Mouse (Mus musculus) ovary, adult 18-20 months (tissue): ENCODE results near the gene Mbnl2.

Experiments used
- DNase-seq: peaks from one replicate; pipeline ENCODE4 v3.0.0; 2022; ENCODE audit warnings: low spot score, mixed read lengths

The Mbnl2 gene

DNA sequence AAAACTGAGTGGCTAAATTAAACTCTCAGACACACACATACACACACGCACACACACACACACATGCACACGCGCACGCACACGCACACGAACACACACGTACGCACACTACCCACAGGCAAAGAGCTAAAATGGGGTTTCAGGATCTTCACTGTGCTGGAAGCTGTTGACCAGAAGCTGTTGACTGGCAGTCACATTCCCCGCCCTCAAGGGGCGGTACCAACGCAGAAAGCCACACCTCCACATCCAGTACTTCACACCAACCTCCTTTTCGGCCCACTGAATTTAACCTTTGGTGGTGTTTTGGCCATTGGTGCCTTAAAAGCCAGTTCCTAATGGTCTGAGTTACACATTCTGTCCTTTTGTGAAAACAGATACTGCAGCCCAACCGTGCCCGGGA is 143.5 kb downstream of the Mbnl2 start:
- no peak for DNase-seq

- no peak for DNase-seq
These were observed 153.0 kb downstream of the Mbnl2 start for GRCm38 (mm10) chr14:120428497-120428896.

DNA sequence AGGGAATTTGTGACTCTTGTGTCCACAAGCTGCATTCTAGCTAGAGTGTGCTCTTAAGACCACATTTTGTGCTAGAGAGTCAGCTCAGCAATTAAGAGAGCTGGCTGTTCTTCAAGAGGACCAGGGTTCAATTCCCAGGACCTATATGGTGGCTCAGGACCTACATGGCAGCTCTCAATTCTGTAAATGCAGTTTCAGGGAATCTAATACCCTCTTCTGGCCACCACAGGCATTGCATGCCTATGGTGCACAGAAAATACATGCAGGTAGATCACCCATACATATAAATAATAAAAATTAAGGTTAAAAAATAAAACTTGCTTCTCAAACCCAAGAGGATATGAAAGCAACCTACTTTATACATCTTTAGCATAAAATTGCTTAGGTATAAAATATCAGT is 157.3 kb downstream of the Mbnl2 start:
- no peak for DNase-seq

DNA sequence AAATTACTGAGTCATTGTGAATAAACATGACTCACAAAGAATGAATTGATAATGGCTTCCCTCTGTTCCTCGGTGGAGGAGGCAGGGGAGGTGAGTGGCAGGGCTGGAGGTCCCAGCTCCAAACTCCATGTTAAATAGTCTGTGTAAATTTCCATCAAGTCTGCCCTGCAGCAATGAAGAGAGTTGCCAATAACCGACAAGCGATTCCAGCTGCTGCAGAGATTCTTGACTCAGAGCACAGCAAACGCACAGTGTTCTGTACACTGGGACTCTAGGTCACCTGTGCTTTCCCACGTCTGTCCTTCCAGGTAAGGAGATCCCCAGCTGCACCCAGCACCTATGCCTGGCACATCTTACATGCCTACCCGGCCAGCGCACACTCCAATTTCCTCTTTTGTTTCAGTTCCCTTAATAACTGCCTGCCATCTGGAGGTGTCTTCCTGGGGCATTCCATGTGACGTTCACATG is 158.5 kb downstream of the Mbnl2 start:
- no peak for DNase-seq

GRCm38 (mm10) chr14:120434831-120435230 is 159.4 kb downstream of the Mbnl2 start:
- DNase-seq = no peak

DNA sequence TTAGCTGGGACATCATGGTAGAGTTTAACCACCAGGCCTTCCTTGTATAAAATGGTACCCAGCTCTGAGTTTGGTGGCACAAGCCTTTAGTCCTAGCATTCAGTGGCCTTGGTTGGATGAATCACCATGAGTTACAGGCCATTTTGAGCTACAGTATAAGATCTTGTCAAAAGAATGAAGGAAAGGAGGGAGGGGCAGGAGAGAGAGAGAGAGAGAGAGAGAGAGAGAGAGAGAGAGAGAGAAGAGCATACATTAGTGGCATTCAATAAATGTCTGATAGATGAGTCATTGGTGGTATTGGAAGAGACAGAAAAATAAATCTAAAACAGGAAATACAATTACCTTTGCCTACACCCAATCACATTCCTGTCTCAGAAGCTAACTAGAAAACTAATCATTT is 165.2 kb downstream of the Mbnl2 start:
- no peak for DNase-seq

DNA sequence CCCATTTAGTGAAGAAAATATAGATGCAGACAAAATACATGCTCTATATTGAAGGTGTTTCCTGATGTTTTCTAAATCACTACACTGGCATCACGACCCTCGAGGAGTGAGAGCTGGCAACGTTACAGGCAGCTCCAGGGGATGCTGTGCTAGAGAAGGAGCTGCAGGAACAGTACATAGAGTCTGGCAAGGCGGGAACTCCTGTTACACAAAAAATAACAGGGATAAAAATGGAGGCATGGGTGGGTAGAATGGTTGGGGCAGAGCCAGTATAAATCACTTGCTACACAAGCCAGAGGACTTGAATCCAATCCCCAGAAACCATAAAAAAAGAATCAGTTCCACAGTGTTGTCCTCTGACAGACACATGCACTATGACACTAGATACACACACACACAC is 165.8 kb downstream of the Mbnl2 start:
- no peak for DNase-seq

DNA sequence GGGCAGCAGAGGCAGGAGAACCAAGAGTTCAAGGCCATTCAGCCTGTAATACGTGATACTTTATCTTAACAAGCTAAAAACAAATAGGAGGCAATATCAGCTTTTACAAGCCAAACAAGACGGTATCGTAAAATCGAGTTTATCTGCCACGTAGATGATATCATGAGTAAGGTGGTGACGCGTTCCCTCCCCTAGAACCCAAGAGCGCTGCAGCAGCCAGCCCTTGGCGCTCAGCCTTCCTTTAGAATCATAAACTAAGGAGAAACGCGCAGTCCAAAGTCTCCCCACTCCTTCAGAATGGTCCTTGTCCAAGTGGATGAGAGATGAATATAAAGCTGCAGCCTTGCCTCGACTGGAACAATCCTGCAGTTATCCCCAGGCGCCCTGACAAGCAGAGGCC is 166.4 kb downstream of the Mbnl2 start:
- DNase-seq = no peak

- DNase-seq = no peak
These were observed 178.8 kb downstream of the Mbnl2 start for GRCm38 (mm10) chr14:120454221-120454620.

DNA sequence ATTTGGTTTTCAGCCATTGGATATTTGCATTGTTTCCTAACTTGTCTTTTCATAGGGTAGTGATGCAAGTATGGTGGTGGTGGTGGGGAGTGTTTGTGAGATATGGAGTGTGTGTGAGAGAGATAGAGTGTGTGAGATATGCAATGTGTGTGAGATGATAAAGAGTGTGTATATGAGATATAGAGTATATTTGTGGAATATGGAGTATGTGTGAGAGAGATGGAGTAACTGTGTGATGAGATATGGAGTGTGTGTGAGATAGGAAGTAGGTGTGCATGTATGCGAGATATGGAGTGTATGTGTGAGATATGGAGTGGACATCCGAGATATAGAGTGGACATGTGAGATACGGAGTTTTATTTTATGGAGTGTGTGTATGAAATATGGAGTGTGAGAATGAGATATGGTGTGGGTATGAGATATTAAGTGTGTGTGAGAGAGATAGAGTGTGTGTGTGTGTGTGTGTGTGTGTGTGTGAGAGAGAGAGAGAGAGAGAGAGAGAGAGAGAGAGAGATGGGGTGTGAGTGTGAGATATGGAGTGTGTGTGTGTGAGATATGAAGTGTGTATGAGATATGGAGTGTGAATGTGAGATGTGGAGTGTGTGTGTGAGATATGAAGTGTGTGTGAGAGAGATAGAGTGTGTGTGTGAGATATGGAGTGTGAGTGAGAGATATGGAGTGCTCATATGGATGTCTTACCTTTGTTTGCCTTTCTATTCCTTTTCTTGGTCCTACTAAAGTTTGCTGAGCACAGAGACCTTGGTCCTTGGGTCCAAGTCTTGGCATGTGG is 188.7 kb downstream of the Mbnl2 start:
- no peak for DNase-seq

- DNase-seq = no peak
These were observed 191.3 kb downstream of the Mbnl2 start for GRCm38 (mm10) chr14:120466816-120467215.

DNA sequence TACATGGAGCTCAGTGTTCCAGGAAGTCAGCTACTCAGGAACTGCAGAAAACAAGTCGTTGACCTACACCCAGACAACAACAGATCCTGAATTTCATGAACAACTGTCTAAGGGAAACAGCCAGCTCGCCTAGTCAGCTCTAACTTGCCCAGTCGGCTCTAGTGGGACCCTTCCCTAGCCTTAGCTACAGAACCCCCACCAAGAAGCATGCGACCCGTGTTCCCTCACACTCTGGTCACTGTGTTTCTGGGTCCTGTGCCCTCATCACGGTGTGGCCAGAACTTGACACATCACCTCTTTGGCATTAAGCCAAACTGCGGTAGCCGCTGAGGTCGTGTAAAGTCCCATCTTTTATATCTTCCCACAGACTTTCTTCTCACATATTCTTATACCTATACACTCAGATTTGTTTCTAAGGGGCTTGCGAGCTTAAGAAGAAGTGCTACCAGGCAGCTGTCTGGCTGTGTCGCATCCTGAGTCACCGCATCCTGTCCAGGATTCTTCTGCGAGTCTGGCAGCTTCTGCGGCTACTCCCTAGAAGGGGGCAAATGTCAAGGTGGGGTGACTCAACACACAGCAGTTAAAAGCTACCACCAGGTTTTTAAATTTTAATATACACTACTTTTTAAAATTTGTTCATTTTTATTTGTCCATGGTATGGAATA is 193.8 kb downstream of the Mbnl2 start:
- no peak for DNase-seq

GRCm38 (mm10) chr14:120476186-120476697 is 200.8 kb downstream of the Mbnl2 start:
- DNase-seq = no peak

- DNase-seq = peak; percentile 97
These were observed 202.0 kb downstream of the Mbnl2 start for GRCm38 (mm10) chr14:120477288-120477981.

DNA sequence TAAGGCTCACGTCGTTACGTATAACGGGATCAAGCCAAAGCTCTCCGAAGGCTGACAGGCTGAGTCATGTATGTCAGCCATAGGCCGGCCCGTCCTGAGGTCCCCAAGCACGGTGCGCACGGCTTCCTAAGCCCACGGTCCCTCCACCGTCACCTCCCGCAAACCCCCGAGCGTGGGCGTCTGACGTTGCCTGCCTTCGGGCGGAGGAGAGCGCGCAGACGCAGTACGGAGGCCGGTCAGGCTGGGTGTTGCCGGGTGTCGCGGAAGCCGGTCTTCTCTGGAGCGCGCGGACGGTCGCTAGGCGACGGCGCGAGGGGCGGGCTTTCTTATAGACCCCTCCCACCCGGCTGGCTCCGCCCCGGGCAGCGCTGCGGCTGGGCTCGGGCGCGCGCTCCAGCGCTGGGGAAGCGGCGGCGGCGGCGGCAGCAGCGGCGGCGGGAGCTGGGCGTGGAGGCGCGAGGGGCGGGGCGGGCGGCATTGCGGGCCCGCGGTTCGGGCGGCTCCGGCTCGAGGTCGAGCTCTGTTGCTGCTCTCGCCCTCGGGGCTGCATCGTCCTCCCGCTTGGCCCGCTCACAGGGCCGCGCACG is 202.6 kb downstream of the Mbnl2 start, which contains the start of gene Rap2a:
Gene Rap2a (plus strand): TSS at position 463 of the 587 bp plus-strand sequence.
- peak; percentile 96 for DNase-seq

- DNase-seq = no peak
These were observed 203.3 kb downstream of the Mbnl2 start for GRCm38 (mm10) chr14:120478641-120479341.

DNA sequence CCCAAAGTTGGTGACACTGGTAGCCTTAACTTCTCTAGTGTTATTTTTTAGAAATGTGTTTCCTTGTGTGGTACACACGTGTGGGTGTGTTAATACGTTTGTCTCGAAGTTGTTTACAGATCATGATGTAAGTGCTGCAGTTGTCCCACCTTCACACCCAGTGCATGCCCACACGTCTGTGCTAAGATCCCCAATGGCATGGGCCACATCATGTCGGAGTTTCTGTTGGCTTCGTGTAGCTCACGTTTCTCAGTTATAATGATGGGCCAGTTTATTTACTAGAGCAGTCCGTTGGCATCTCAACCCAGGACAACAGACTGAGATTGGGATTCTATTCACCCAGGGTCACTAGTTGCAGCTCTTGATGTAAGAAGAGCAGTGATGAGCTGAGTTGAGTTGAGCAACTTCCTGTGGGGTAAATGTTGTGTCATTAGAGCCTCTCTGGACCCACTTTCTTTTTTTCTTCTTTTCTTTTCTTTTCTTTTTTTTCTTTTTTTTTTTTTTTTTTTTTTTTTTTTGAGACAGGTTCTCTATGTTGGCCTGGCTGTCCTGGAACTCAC is 205.0 kb downstream of the Mbnl2 start:
- DNase-seq = no peak

DNA sequence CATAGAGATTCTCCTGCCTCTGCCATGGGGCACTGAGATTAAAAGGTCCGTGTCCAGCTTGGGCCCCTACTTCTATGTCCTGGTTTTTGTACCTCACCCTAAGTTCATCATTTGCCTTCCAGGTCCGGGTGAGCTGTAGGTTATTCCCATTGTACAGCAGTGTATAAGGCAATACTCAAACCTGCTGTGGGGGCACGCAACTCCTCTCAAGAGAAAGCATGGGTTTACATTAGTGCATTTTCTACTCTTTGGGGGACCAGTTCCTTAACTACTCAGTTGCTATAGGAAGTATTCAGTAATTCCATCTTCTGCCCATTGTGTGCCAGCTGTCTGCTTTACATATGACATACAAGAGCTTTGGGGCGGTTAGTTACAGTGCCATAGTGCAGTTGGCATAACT is 205.5 kb downstream of the Mbnl2 start:
- no peak for DNase-seq
